Mouse (Mus musculus): ENCODE measurements around the gene Eif3l. TPM values are rescaled to one million over a fixed set of nuclear protein-coding genes. Genes with fewer than 3 reads are reported as not detected.

Gene Eif3l
- polyA plus RNA-seq (2014; fragmentation: Nextera tagmentation; extraction: Ambion mirVana) = 207 and 265 TPM in 2 replicates

- H3K9me3 ChIP-seq (ENCODE audit: control insufficient read depth, low read length) = no peaks in the 10 kb centered on the region
- peak within 1 kb of the TSS; percentile 97 for H3K4me3 ChIP-seq (ENCODE audit: low read length)
- H3K9ac ChIP-seq (ENCODE audit: low read depth, low read length) = peak within 1 kb of the TSS; percentile 72
- H3K36me3 ChIP-seq (ENCODE audit: control insufficient read depth, insufficient read depth, low read length) = peaks cover 37% of the 10 kb centered on the region
- no peaks in the 10 kb centered on the region for H3K27me3 ChIP-seq (ENCODE audit: control insufficient read depth, insufficient read depth, low read length)
- WGBS = under 1% methylated on average over 49 of the region's 49 CpGs
- H3K4me1 ChIP-seq (ENCODE audit: control insufficient read depth, insufficient read depth, low read length) = peaks cover 9% of the 10 kb centered on the region
- H3K4me2 ChIP-seq (replicated peaks; ENCODE audit: low read depth, low read length) = peak within 1 kb of the TSS; percentile 81
- peak within 1 kb of the TSS; percentile 66 for H3K27ac ChIP-seq (ENCODE audit: low read depth, low read length)
- peak; percentile 86 for ATAC-seq (ENCODE audit: low FRiP score, low TSS enrichment)
Measured at GRCm38 (mm10) chr15:79074913-79075532, at the start of gene Eif3l. Gene Eif3l, plus strand, starts transcription at chr15:79075179.

DNA sequence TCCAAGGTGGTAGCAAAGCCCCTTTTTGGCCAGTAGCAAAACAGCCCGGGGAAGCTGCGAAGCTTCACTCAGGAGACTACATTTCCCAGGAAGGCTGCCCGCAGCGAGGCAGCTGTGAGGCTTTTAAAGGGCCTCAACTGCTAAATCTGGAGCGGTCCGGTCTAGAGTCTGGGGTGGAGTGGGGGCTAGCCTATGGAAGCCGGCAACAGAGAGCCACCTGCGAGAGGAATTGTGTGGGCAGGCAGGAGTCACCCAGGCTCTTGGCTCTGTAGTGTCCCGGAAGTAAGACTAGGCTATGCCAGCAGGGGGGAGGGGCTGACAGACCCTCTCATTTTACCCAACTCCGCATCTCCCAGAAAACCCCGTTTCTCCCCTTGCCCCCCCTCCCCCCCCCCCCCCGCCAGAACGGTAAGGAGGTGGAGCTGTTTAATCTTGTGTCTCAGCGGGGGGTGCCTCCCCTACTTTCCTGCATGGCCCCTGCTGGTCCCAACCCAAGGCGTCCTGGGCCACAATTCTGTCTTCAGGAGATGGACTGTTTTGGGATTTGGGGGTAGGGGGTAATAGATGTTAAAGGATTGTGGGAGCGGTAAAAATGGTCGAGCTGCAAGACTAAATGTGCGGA lies 49.2 kb upstream of the Eif3l start:
- H3K4me3 ChIP-seq (ENCODE audit: low read length) = peak overlapping the region; percentile 17; the same call in 1 of the 2 replicates
- H3K9me3 ChIP-seq (ENCODE audit: control insufficient read depth, low read length) = no peaks in the 10 kb centered on the region
- H3K36me3 ChIP-seq (ENCODE audit: control insufficient read depth, insufficient read depth, low read length) = no peaks in the 10 kb centered on the region
- no peak for ATAC-seq (ENCODE audit: low FRiP score, low TSS enrichment)
- no peaks in the 10 kb centered on the region for H3K27me3 ChIP-seq (ENCODE audit: control insufficient read depth, insufficient read depth, low read length)
- H3K4me1 ChIP-seq (ENCODE audit: control insufficient read depth, insufficient read depth, low read length) = peaks cover 26% of the 10 kb centered on the region
- WGBS = 14% methylated on average over 16 of the region's 18 CpGs
- H3K9ac ChIP-seq (ENCODE audit: low read depth, low read length) = peak overlapping the region; percentile 32; the same call in 1 of the 2 replicates
- no peak overlapping the region for H3K27ac ChIP-seq (ENCODE audit: low read depth, low read length)
- H3K4me2 ChIP-seq (replicated peaks; ENCODE audit: low read depth, low read length) = peak overlapping the region; percentile 38

GRCm38 (mm10) chr15:79026511-79027290 lies 48.3 kb upstream of the Eif3l start:
- Histone ChIP-seq H3K27me3 (ENCODE audit: control insufficient read depth, insufficient read depth, low read length) (no peaks in the 10 kb centered on the region), H3K36me3 (ENCODE audit: control insufficient read depth, insufficient read depth, low read length) (no peaks in the 10 kb centered on the region), H3K4me2 (replicated peaks; ENCODE audit: low read depth, low read length) (peak overlapping the region; percentile 98), H3K4me3 (ENCODE audit: low read length) (peak overlapping the region; percentile 55), H3K9ac (ENCODE audit: low read depth, low read length) (peak overlapping the region; percentile 93), H3K9me3 (ENCODE audit: control insufficient read depth, low read length) (no peaks in the 10 kb centered on the region), H3K27ac (ENCODE audit: low read depth, low read length) (peak overlapping the region; percentile 93), H3K4me1 (ENCODE audit: control insufficient read depth, insufficient read depth, low read length) (peaks cover 32% of the 10 kb centered on the region)
- ATAC-seq (ENCODE audit: low FRiP score, low TSS enrichment) = no peak
- WGBS = 48% methylated on average over 14 of the region's 14 CpGs

GRCm38 (mm10) chr15:79027291-79028205 lies 47.4 kb upstream of the Eif3l start:
- Histone ChIP-seq H3K27me3 (ENCODE audit: control insufficient read depth, insufficient read depth, low read length) (no peaks in the 10 kb centered on the region), H3K36me3 (ENCODE audit: control insufficient read depth, insufficient read depth, low read length) (no peaks in the 10 kb centered on the region), H3K9me3 (ENCODE audit: control insufficient read depth, low read length) (no peaks in the 10 kb centered on the region), H3K4me1 (ENCODE audit: control insufficient read depth, insufficient read depth, low read length) (peaks cover 32% of the 10 kb centered on the region), H3K4me3 (ENCODE audit: low read length) (peak overlapping the region; percentile 55), H3K27ac (ENCODE audit: low read depth, low read length) (peak overlapping the region; percentile 93), H3K4me2 (replicated peaks; ENCODE audit: low read depth, low read length) (peak overlapping the region; percentile 98), H3K9ac (ENCODE audit: low read depth, low read length) (peak overlapping the region; percentile 93)
- ATAC-seq (ENCODE audit: low FRiP score, low TSS enrichment) = no peak
- 5% methylated on average over 42 of the region's 46 CpGs for WGBS

GRCm38 (mm10) chr15:79028237-79028738 lies 46.7 kb upstream of the Eif3l start, which contains the start of gene H1f0:
Gene H1f0, plus strand, starts transcription at chr15:79028450.
- H3K9ac ChIP-seq (ENCODE audit: low read depth, low read length) = peak within 1 kb of the TSS; percentile 93
- no peaks in the 10 kb centered on the region for H3K27me3 ChIP-seq (ENCODE audit: control insufficient read depth, insufficient read depth, low read length)
- no peaks in the 10 kb centered on the region for H3K36me3 ChIP-seq (ENCODE audit: control insufficient read depth, insufficient read depth, low read length)
- peak; percentile 74 for ATAC-seq (ENCODE audit: low FRiP score, low TSS enrichment)
- peak within 1 kb of the TSS; percentile 98 for H3K4me2 ChIP-seq (replicated peaks; ENCODE audit: low read depth, low read length)
- H3K4me1 ChIP-seq (ENCODE audit: control insufficient read depth, insufficient read depth, low read length) = peaks cover 25% of the 10 kb centered on the region
- peak within 1 kb of the TSS; percentile 55 for H3K4me3 ChIP-seq (ENCODE audit: low read length)
- WGBS = 0% methylated on average over 50 of the region's 58 CpGs
- H3K9me3 ChIP-seq (ENCODE audit: control insufficient read depth, low read length) = no peaks in the 10 kb centered on the region
- peak within 1 kb of the TSS; percentile 93 for H3K27ac ChIP-seq (ENCODE audit: low read depth, low read length)

DNA sequence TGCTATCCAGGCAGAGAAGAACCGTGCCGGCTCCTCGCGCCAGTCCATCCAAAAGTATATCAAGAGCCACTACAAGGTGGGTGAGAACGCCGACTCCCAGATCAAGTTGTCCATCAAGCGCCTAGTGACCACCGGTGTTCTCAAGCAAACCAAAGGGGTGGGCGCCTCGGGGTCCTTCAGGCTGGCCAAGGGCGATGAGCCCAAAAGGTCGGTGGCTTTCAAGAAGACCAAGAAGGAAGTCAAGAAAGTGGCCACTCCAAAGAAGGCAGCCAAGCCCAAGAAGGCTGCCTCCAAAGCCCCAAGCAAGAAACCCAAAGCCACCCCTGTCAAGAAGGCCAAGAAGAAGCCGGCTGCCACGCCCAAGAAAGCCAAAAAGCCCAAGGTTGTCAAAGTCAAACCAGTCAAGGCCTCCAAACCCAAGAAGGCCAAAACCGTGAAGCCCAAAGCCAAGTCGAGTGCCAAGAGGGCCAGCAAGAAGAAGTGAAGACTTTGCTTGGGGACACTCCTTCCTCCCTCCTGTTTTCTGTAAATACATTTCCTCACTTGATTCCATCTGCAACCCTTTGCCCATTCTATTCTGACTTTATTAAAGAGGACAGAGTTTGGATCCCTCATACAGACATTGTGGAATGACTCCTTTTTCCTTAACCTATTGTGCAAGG lies 46.0 kb upstream of the Eif3l start:
- peak overlapping the region; percentile 98 for H3K4me2 ChIP-seq (replicated peaks; ENCODE audit: low read depth, low read length)
- H3K4me3 ChIP-seq (ENCODE audit: low read length) = peak overlapping the region; percentile 55
- H3K9ac ChIP-seq (ENCODE audit: low read depth, low read length) = peak overlapping the region; percentile 93
- WGBS = 25% methylated on average over 16 of the region's 16 CpGs
- peak overlapping the region; percentile 93 for H3K27ac ChIP-seq (ENCODE audit: low read depth, low read length)
- H3K36me3 ChIP-seq (ENCODE audit: control insufficient read depth, insufficient read depth, low read length) = no peaks in the 10 kb centered on the region
- no peaks in the 10 kb centered on the region for H3K9me3 ChIP-seq (ENCODE audit: control insufficient read depth, low read length)
- peaks cover 24% of the 10 kb centered on the region for H3K4me1 ChIP-seq (ENCODE audit: control insufficient read depth, insufficient read depth, low read length)
- no peak for ATAC-seq (ENCODE audit: low FRiP score, low TSS enrichment)
- no peaks in the 10 kb centered on the region for H3K27me3 ChIP-seq (ENCODE audit: control insufficient read depth, insufficient read depth, low read length)

DNA sequence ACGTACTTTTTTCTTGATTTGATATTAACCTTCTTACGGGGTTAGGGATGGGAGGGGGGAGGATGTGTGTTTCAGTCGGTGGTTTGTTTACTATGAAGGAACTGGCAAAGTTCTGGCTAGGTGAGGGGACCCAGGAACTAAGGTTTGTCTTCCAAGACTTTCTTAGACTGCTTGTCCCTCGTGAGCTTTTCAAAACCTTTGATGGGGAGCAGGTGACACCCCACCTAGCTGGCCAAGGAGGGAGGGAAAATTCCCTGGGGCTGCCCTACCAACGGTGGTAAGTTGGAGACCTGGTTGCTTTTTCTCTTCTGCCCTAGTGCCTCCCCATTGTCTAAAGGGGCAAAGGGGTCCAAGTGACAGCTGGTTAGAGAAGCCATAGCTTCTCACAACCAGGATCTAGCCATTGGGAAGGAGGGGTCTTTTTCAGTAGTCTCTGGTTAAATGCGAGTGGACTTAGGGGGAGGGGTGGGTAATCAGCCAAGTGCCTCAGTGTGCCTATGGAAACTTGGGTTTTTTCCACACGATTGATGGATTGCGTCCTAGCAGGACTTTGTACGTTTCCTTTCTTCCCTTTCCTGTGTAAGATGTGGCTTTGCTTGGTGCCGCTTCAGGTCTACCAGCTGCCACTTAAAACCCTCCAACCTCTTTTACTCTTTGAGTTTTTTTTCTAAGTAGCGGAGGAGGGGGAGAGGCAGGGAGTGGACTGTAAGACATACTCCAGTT lies 45.3 kb upstream of the Eif3l start:
- 6% methylated on average over 11 of the region's 11 CpGs for WGBS
- peak overlapping the region; percentile 93 for H3K9ac ChIP-seq (ENCODE audit: low read depth, low read length)
- peaks cover 24% of the 10 kb centered on the region for H3K4me1 ChIP-seq (ENCODE audit: control insufficient read depth, insufficient read depth, low read length)

More for the DNA sequence above, 45.3 kb upstream of the Eif3l start:
- H3K4me3 ChIP-seq (ENCODE audit: low read length) = peak overlapping the region; percentile 55
- H3K4me2 ChIP-seq (replicated peaks; ENCODE audit: low read depth, low read length) = peak overlapping the region; percentile 98
- ATAC-seq (ENCODE audit: low FRiP score, low TSS enrichment) = no peak
- H3K27ac ChIP-seq (ENCODE audit: low read depth, low read length) = peak overlapping the region; percentile 18
- H3K9me3 ChIP-seq (ENCODE audit: control insufficient read depth, low read length) = no peaks in the 10 kb centered on the region
- peaks cover under 1% of the 10 kb centered on the region for H3K36me3 ChIP-seq (ENCODE audit: control insufficient read depth, insufficient read depth, low read length)
- no peaks in the 10 kb centered on the region for H3K27me3 ChIP-seq (ENCODE audit: control insufficient read depth, insufficient read depth, low read length)

Data from kidney, embryonic 14.5 days (tissue).